Mouse (Mus musculus) neural tube, embryonic 14.5 days (tissue): ENCODE measurements at regions not wholly inside any gene's neighbourhood (a gene's known extent, or its start where the extent isn't known, plus 50 kb on each side); places are given as distances from the start of the nearest gene placed in this dataset.

Experiments
- ATAC-seq: fragments of 200-750 bp; cut with Nextera tagmentation; 2 replicates; pipeline ENCODE4 v1.8.0; 2017; ENCODE audit warnings: low read depth, mild to moderate bottlenecking, moderate TSS enrichment, moderate library complexity
- H3K27ac ChIP-seq: fragments of 300-500 bp; sonication (generic); 2 replicates; pipeline ENCODE4 v1.5.1; 2014; ENCODE audit warnings: low read depth, mild to moderate bottlenecking, control low read depth, low read length, moderate library complexity, mixed read lengths
- H3K27me3 ChIP-seq: fragments of 300-500 bp; sonication (generic); 2 replicates; pipeline ENCODE4 v1.6.1; 2014; ENCODE audit warnings: low read length; ENCODE audit not compliant: control insufficient read depth, insufficient read depth
- H3K36me3 ChIP-seq: fragments of 300-500 bp; sonication (generic); 2 replicates; pipeline ENCODE4 v1.6.1; 2014; ENCODE audit warnings: low read length, mixed read lengths; ENCODE audit not compliant: control insufficient read depth, insufficient read depth
- H3K4me1 ChIP-seq: fragments of 300-500 bp; sonication (generic); 2 replicates; pipeline ENCODE4 v1.6.1; 2014; ENCODE audit warnings: low read length; ENCODE audit not compliant: control insufficient read depth, insufficient read depth
- H3K4me2 ChIP-seq: fragments of 300-500 bp; sonication (generic); 2 replicates; pipeline ENCODE4 v1.6.1; 2014; ENCODE audit warnings: mild to moderate bottlenecking, low read depth, low read length, control low read depth
- H3K4me3 ChIP-seq: fragments of 300-500 bp; sonication (generic); 2 replicates; pipeline ENCODE4 v1.5.1; 2014; ENCODE audit warnings: low read depth, low read length, control low read depth, mixed read lengths
- H3K9ac ChIP-seq: fragments of 300-500 bp; sonication (generic); replicated peaks from 2 replicates; pipeline ENCODE4 v1.6.1; 2014; ENCODE audit warnings: low read depth, mild to moderate bottlenecking, control low read depth, low read length, mixed read lengths
- H3K9me3 ChIP-seq: fragments of 300-500 bp; sonication (generic); 2 replicates; pipeline ENCODE4 v1.6.1; 2016; ENCODE audit warnings: low read length; ENCODE audit not compliant: control insufficient read depth
- WGBS: fragments of 180-500 bp; shearing (Covaris S2); extraction: QIAGEN DNeasy Blood & Tissue Kit; methylation state at CpG from one replicate; pipeline ENCODE4 v1.1.7; 2014; 5-methylcytosine and 5-hydroxymethylcytosine counted together

GRCm38 (mm10) chr7:94268665-94269320 lies 1189.1 kb downstream of the Fam181b start:
- H3K4me1 ChIP-seq: no peaks in the 10 kb centered on the region
- H3K9me3 ChIP-seq: no peaks in the 10 kb centered on the region
- no peak overlapping the region for H3K4me2 ChIP-seq
- no peaks in the 10 kb centered on the region for H3K27me3 ChIP-seq
- no peak overlapping the region for H3K4me3 ChIP-seq
- H3K9ac ChIP-seq: no peak overlapping the region
- H3K27ac ChIP-seq: no peak overlapping the region
- ATAC-seq: peak; percentile 88
- H3K36me3 ChIP-seq: no peaks in the 10 kb centered on the region
- 51% methylated on average over 8 of the region's 8 CpGs for WGBS

DNA sequence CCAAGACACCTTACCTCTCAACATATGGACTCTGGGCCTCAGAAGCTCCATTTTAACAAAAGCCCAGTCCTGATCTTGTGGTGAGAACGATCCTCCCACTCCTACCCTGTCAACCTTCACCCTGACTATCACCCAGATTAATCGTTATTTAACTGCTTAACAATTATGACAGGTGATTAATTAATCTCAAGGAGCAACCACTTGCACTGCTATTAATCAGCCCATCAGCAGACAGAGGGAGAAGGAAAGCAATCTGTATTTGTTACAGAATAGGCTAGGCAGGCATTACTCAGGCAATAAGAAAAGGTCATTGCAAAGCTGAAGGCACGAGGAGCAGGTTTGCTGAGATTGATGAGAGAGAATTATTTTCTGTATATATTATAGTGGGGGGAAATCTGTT lies 1201.9 kb downstream of the Fam181b start:
- Histone ChIP-seq H3K4me3 (no peak overlapping the region), H3K27me3 (no peaks in the 10 kb centered on the region), H3K9me3 (no peaks in the 10 kb centered on the region), H3K4me2 (no peak overlapping the region), H3K27ac (no peak overlapping the region), H3K4me1 (no peaks in the 10 kb centered on the region), H3K9ac (no peak overlapping the region), H3K36me3 (no peaks in the 10 kb centered on the region)
- 49% methylated on average over 3 of the region's 3 CpGs for WGBS
- ATAC-seq: no peak

DNA sequence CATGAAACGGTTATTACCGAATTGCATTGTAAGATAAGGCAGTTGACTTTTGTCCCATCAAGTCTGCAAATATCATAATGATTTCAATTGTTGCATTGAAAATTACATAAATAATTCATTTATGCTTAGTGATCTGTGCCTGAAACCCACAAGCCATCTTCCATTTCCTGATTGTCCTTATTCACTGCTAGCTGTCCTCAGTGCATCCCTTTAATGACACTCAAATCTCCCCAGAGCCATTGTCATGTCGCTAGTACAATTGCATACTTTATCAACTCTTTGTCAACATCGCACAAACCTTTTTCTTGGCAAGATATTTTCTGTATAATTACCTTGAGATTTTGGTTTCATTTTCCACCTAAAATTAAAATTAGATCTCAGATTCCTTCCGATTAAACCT lies 1202.3 kb downstream of the Fam181b start:
- Histone ChIP-seq H3K9ac (no peak overlapping the region), H3K4me3 (no peak overlapping the region), H3K4me2 (no peak overlapping the region), H3K27me3 (no peaks in the 10 kb centered on the region), H3K36me3 (no peaks in the 10 kb centered on the region), H3K4me1 (no peaks in the 10 kb centered on the region), H3K27ac (no peak overlapping the region), H3K9me3 (no peaks in the 10 kb centered on the region)
- ATAC-seq: no peak
- WGBS: 71% methylated on average over 5 of the region's 5 CpGs

DNA sequence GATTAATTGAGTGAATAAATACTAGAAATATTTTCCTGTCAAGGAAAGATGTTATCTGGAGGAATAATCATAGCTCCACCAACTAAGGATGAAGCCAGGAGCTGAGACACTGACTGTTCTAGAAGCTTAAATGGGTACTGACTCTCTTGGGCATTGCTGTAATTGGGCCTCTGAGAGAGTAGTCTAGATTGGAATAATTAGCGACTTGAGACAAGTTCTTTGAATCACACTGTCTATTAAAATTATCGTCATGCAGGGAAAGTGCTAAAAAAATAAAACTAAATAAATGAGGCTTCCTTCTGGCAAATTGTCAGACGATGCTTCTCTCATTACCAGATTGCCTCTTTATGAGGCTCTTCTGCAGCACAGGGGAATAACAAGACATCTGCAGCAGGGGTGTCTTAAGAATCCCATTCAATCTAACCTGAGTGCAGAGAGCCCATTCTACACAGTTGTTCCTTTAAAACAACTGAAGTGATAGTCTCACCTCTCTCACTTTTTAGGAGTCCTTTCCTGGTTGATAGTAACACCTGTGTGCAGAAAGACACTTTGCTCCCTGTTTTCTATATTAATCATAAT lies 1203.5 kb downstream of the Fam181b start:
- Histone ChIP-seq H3K9me3 (no peaks in the 10 kb centered on the region), H3K9ac (no peak overlapping the region), H3K4me3 (no peak overlapping the region), H3K36me3 (no peaks in the 10 kb centered on the region), H3K4me2 (no peak overlapping the region), H3K27ac (no peak overlapping the region), H3K4me1 (no peaks in the 10 kb centered on the region), H3K27me3 (no peaks in the 10 kb centered on the region)
- peak; percentile 56; the same call in 1 of the 2 replicates for ATAC-seq
- WGBS: 37% methylated on average over 3 of the region's 3 CpGs

DNA sequence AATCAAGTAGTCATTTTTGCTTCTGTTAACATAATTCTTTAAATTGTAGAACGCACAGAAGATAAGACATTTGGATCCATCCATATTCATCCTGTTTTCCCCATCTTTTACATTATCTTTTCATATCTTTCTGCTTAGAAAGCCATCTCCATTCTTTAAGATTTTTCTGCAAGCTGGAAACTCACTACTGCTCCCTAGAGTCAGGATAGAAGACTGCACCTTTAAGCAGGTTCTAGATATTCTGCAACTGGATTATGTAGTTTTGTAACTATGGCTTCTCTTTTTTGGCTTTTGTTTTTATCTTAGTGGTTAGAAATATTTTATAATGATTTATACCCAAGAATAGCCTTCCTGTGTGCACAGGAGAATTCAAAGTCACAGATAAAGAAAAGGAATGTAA lies 1225.9 kb downstream of the Fam181b start:
- no peak overlapping the region for H3K4me3 ChIP-seq
- no peak overlapping the region for H3K27ac ChIP-seq
- H3K27me3 ChIP-seq: no peaks in the 10 kb centered on the region
- 84% methylated on average over 1 of the region's 1 CpGs for WGBS
- H3K4me2 ChIP-seq: no peak overlapping the region
- H3K4me1 ChIP-seq: no peaks in the 10 kb centered on the region
- H3K9ac ChIP-seq: no peak overlapping the region
- no peaks in the 10 kb centered on the region for H3K36me3 ChIP-seq
- no peak for ATAC-seq
- H3K9me3 ChIP-seq: no peaks in the 10 kb centered on the region

GRCm38 (mm10) chr7:94314983-94315642 lies 1235.4 kb downstream of the Fam181b start:
- no peak overlapping the region for H3K9ac ChIP-seq
- ATAC-seq: peak; percentile 85
- H3K27me3 ChIP-seq: no peaks in the 10 kb centered on the region
- WGBS: 40% methylated on average over 6 of the region's 6 CpGs
- H3K4me1 ChIP-seq: no peaks in the 10 kb centered on the region
- no peak overlapping the region for H3K27ac ChIP-seq
- no peak overlapping the region for H3K4me2 ChIP-seq
- H3K4me3 ChIP-seq: no peak overlapping the region
- no peaks in the 10 kb centered on the region for H3K36me3 ChIP-seq
- no peaks in the 10 kb centered on the region for H3K9me3 ChIP-seq

DNA sequence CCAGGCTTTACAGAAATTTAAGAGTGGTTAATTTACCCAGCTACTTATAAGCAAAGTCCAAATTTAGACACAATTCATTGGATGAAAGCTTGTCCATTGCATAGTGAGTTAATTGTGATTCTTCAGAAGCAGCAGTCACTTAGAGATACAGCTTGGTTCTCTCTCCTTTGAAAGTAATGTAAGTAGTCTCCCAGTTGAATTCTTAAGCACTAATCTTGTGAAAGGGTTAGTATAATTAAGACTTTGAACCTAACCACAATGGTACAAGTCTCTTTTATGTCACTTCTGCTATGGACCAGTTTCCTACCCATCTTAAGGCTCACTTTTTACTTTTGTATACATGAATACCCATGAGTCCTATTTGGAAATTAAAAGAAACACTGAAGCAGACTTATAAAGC lies 1252.9 kb downstream of the Fam181b start:
- no peak for ATAC-seq
- no peaks in the 10 kb centered on the region for H3K4me1 ChIP-seq

More for the DNA sequence above, 1252.9 kb downstream of the Fam181b start:
- H3K4me3 ChIP-seq: no peak overlapping the region
- H3K4me2 ChIP-seq: no peak overlapping the region
- H3K27ac ChIP-seq: no peak overlapping the region
- H3K36me3 ChIP-seq: no peaks in the 10 kb centered on the region
- no peak overlapping the region for H3K9ac ChIP-seq
- no peaks in the 10 kb centered on the region for H3K9me3 ChIP-seq
- H3K27me3 ChIP-seq: no peaks in the 10 kb centered on the region
